Mouse (Mus musculus) left cerebral cortex, postnatal 4 days (tissue): Measurements from ENCODE around the gene Syngap1. TPM values are rescaled to one million over a fixed set of nuclear protein-coding genes. Genes with fewer than 3 reads are reported as not detected.
"Not testable (repeated sequence)": the region's sequence is repeated elsewhere in the genome, so short reads cannot be mapped to it uniquely, and the experiment has no call there.

Experiments
- DNase-seq: peaks from one replicate; pipeline ENCODE4 v3.0.0-alpha.2; 2022
- intact Hi-C: fragments of 180-260 bp; cut with DNase I; formaldehyde crosslinking; loops from one replicate; pipeline ENCODE4 v1.15.1; 2025
- total RNA-seq, 2 experiments: library from RNA; stranded (reverse); gene quantifications; 2 replicates each; pipeline ENCODE4 v1.2.3; 2021

Syngap1 gene
- total RNA-seq, 2 experiments from 2014 or later = 350 to 366 TPM

- no peak for DNase-seq
- intact Hi-C loops = no loop called here
Observed at GRCm38 (mm10) chr17:26953201-26953600, 12.1 kb downstream of the Syngap1 start.

GRCm38 (mm10) chr17:26953726-26954125, 12.7 kb downstream of the Syngap1 start:
- no peak for DNase-seq
- intact Hi-C loops = no loop called here

- intact Hi-C loops = no loop called here
- DNase-seq = no peak
Observed at GRCm38 (mm10) chr17:26956309-26956708, 15.3 kb downstream of the Syngap1 start.

- DNase-seq = no peak
- intact Hi-C loops = no loop called here
Observed at GRCm38 (mm10) chr17:26956895-26957294, 15.8 kb downstream of the Syngap1 start.

- no peak for DNase-seq
Observed at GRCm38 (mm10) chr17:26957872-26958271, 16.8 kb downstream of the Syngap1 start.

GRCm38 (mm10) chr17:26958880-26959279, 17.8 kb downstream of the Syngap1 start:
- intact Hi-C loops = no loop called here
- no peak for DNase-seq

More at GRCm38 (mm10) chr17:26957872-26958271, 16.8 kb downstream of the Syngap1 start:
- intact Hi-C loops = no loop called here

GRCm38 (mm10) chr17:26959815-26960214, 18.8 kb downstream of the Syngap1 start:
- no peak for DNase-seq
- intact Hi-C loops = no loop called here

- DNase-seq = peak; percentile 64
- intact Hi-C loops = no loop called here
Observed at GRCm38 (mm10) chr17:26961572-26962240, 20.7 kb downstream of the Syngap1 start.

GRCm38 (mm10) chr17:26966993-26967392, 25.9 kb downstream of the Syngap1 start:
- intact Hi-C loops = no loop called here
- DNase-seq = no peak

GRCm38 (mm10) chr17:26967477-26967876, 26.4 kb downstream of the Syngap1 start:
- intact Hi-C loops = no loop called here

GRCm38 (mm10) chr17:26968200-26968611, 27.2 kb downstream of the Syngap1 start:
- no peak for DNase-seq
- intact Hi-C loops = no loop called here

More at GRCm38 (mm10) chr17:26967477-26967876, 26.4 kb downstream of the Syngap1 start:
- DNase-seq = no peak

GRCm38 (mm10) chr17:26969257-26969656, 28.2 kb downstream of the Syngap1 start:
- no peak for DNase-seq
- intact Hi-C loops = no loop called here

- intact Hi-C loops = no loop called here
- no peak for DNase-seq
Observed at GRCm38 (mm10) chr17:26970221-26970620, 29.2 kb downstream of the Syngap1 start.

- DNase-seq = no peak
- intact Hi-C loops = no loop called here
Observed at GRCm38 (mm10) chr17:26971247-26971905, 30.3 kb downstream of the Syngap1 start.

- DNase-seq = no peak
- intact Hi-C loops = no loop called here
Observed at GRCm38 (mm10) chr17:26972107-26972506, 31.1 kb downstream of the Syngap1 start.

- DNase-seq = peak; percentile 97
- intact Hi-C loops = no loop called here
Observed at GRCm38 (mm10) chr17:26972703-26973574, 31.9 kb downstream of the Syngap1 start, which contains the start of gene Zbtb9. TSS of gene Zbtb9 (plus strand) at chr17:26973167.

GRCm38 (mm10) chr17:26974547-26974946, 33.5 kb downstream of the Syngap1 start:
- intact Hi-C loops = no loop called here
- no peak for DNase-seq

GRCm38 (mm10) chr17:26975415-26975814, 34.4 kb downstream of the Syngap1 start:
- no peak for DNase-seq
- intact Hi-C loops = no loop called here

- intact Hi-C loops, DNase-seq: not testable (repeated sequence)
Observed at GRCm38 (mm10) chr17:26977354-26977753, 36.3 kb downstream of the Syngap1 start.

GRCm38 (mm10) chr17:26979426-26979825, 38.4 kb downstream of the Syngap1 start:
- intact Hi-C loops = no loop called here
- DNase-seq = no peak

GRCm38 (mm10) chr17:26981050-26981449, 40.0 kb downstream of the Syngap1 start:
- intact Hi-C loops = no loop called here

More at GRCm38 (mm10) chr17:26981050-26981449, 40.0 kb downstream of the Syngap1 start:
- DNase-seq = no peak
